In the genomic region with DNA sequence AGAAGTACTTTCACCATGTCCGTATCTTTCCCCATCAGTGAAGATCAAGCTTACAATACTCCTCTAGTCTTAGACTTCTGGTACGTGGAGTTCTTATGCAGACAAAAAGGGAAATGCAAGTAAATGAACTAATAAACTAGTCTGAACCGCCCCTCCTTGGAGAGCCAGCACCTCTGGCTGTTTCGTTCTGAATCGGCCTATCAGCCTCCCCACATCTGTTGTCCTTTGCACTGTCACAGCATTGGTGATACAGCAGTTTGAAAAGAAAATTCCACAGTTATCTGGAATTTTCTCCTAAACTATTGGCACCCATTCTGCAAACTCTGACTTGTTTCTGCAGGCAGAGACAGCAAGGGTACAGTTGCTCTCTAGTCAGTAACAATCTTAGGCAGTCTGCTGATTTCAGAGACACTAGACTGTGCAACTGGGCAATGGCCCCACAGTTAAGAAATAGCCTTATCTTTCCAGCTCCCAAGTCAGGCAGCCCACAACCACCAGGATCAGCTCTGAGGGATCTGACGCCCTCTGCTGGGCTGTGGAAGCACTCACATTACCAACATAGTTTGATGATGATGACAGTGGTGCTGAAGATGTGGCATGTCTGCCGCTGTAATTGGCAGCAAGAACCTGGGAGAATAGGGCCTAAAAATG, we compare ENCODE assay signal across 9 mouse cellular contexts.
DNase-seq lines count a peak whose midpoint lies in the region; ATAC-seq lines count a peak whose summit lies in the region.
"Had no signal": no experiment of that assay in that cellular context is flagged by ENCODE, and none has a peak within 500 bp of the region (broad histone marks: within the 10 kb centered on the region; RNA-seq: fewer than 3 reads in every experiment).

No protein-coding gene starts in this region.

- ATAC-seq in CD4-positive, CD25-positive, alpha-beta regulatory T cell, adult 4 months = no peak
- ATAC-seq in neural tube, embryonic 15.5 days (ENCODE audit: low FRiP score) = no peak
- peak; percentile 73 for ATAC-seq in liver, embryonic 13.5 days (ENCODE audit: low read depth)

- WGBS in neural tube, embryonic 15.5 days = 81% methylated on average over 7 of the region's 7 CpGs
- 49% methylated on average over 7 of the region's 7 CpGs for WGBS in liver, embryonic 13.5 days (ENCODE audit: insufficient replicate concordance)

- no peak overlapping the region for H3K9ac ChIP-seq in neural tube, embryonic 15.5 days (replicated peaks)
- no peak overlapping the region for H3K9ac ChIP-seq in liver, embryonic 13.5 days
- H3K9ac ChIP-seq: stomach, embryonic 15.5 days had no signal

- peak; percentile 50 for DNase-seq in CD4-positive, CD25-positive, alpha-beta regulatory T cell, adult 2 months (ENCODE audit: low read depth, low spot score)
- DNase-seq in neural tube, embryonic 10.5 days (ENCODE audit: extremely low spot score, low spot score) = peak; percentile 23
- DNase-seq in cerebellum, postnatal 10 days = peak; percentile 70 to 73
- peak; percentile 57 for DNase-seq in heart, adult 8-10 months (ENCODE audit: low spot score)
- peak; percentile 45 for DNase-seq in liver, embryonic 13.5 days
- DNase-seq in right cerebral cortex, postnatal 4 days = peak; percentile 58

- H3K27me3 ChIP-seq in neural tube, embryonic 15.5 days (replicated peaks) = no peaks in the 10 kb centered on the region
- no peaks in the 10 kb centered on the region for H3K27me3 ChIP-seq in liver, embryonic 13.5 days
- H3K27me3 ChIP-seq: stomach, embryonic 15.5 days had no signal

- no peak overlapping the region for H3K4me2 ChIP-seq in neural tube, embryonic 15.5 days
- H3K4me2 ChIP-seq in liver, embryonic 13.5 days = no peak overlapping the region
- H3K4me2 ChIP-seq: stomach, embryonic 15.5 days had no signal

- no peaks in the 10 kb centered on the region for H3K36me3 ChIP-seq in neural tube, embryonic 15.5 days
- 0 out of 2 replicates have a peak, but pooled peaks cover 5% of the 10 kb centered on the region for H3K36me3 ChIP-seq in liver, embryonic 13.5 days
- H3K36me3 ChIP-seq: stomach, embryonic 15.5 days had no signal

- peaks cover 11% of the 10 kb centered on the region for H3K4me1 ChIP-seq in neural tube, embryonic 15.5 days
- peaks cover 41% of the 10 kb centered on the region for H3K4me1 ChIP-seq in liver, embryonic 13.5 days (replicated peaks)
- H3K4me1 ChIP-seq: stomach, embryonic 15.5 days had no signal

- H3K4me3 ChIP-seq in neural tube, embryonic 15.5 days (replicated peaks) = no peak overlapping the region
- no peak overlapping the region for H3K4me3 ChIP-seq in liver, embryonic 13.5 days (replicated peaks)
- H3K4me3 ChIP-seq: stomach, embryonic 15.5 days had no signal

- no peak overlapping the region for H3K27ac ChIP-seq in neural tube, embryonic 15.5 days (replicated peaks)
- H3K27ac ChIP-seq in liver, embryonic 13.5 days = peak overlapping the region; percentile 3; the same call in 1 of the 2 replicates
- H3K27ac ChIP-seq: stomach, embryonic 15.5 days had no signal

- H3K9me3 ChIP-seq in neural tube, embryonic 15.5 days (replicated peaks) = no peaks in the 10 kb centered on the region
- no peaks in the 10 kb centered on the region for H3K9me3 ChIP-seq in liver, embryonic 13.5 days (replicated peaks)
- H3K9me3 ChIP-seq: stomach, embryonic 15.5 days had no signal
